Mouse (Mus musculus) hindbrain, embryonic 16.5 days (tissue): ENCODE measurements around the gene Adam33. TPM values are rescaled to one million over a fixed set of nuclear protein-coding genes. Genes with fewer than 3 reads are reported as not detected.

ENCODE experiments used
- ATAC-seq: fragments of 200-750 bp; cut with Nextera tagmentation; 2 replicates; pipeline ENCODE4 v1.8.0; 2017; ENCODE audit warnings: moderate TSS enrichment, moderate library complexity
- H3K27ac ChIP-seq: fragments of 300-500 bp; sonication (generic); 2 replicates; pipeline ENCODE4 v1.5.1; 2014; ENCODE audit warnings: low read depth, mild to moderate bottlenecking, control low read depth, low read length, moderate library complexity
- H3K27me3 ChIP-seq: fragments of 300-500 bp; sonication (generic); replicated peaks from 2 replicates; pipeline ENCODE4 v1.6.1; 2014; ENCODE audit warnings: low read length; ENCODE audit not compliant: control insufficient read depth, insufficient read depth
- H3K36me3 ChIP-seq: fragments of 300-500 bp; sonication (generic); 2 replicates; pipeline ENCODE4 v1.6.1; 2014; ENCODE audit warnings: mild to moderate bottlenecking, low read length, moderate library complexity, mixed read lengths; ENCODE audit not compliant: control insufficient read depth, insufficient read depth
- H3K4me1 ChIP-seq: fragments of 300-500 bp; sonication (generic); 2 replicates; pipeline ENCODE4 v1.6.1; 2014; ENCODE audit warnings: low read depth, low read length; ENCODE audit not compliant: control insufficient read depth, insufficient read depth
- H3K4me2 ChIP-seq: fragments of 300-500 bp; sonication (generic); 2 replicates; pipeline ENCODE4 v1.6.1; 2014; ENCODE audit warnings: mild to moderate bottlenecking, low read length, control low read depth, moderate library complexity
- H3K4me3 ChIP-seq: fragments of 300-500 bp; sonication (generic); 2 replicates; pipeline ENCODE4 v1.5.1; 2014; ENCODE audit warnings: mild to moderate bottlenecking, low read length, control low read depth, moderate library complexity
- H3K9ac ChIP-seq: fragments of 300-500 bp; sonication (generic); 2 replicates; pipeline ENCODE4 v1.6.1; 2014; ENCODE audit warnings: low read depth, mild to moderate bottlenecking, control low read depth, low read length, moderate library complexity
- H3K9me3 ChIP-seq: fragments of 300-500 bp; sonication (generic); 2 replicates; pipeline ENCODE4 v1.6.1; 2014; ENCODE audit warnings: mild to moderate bottlenecking, low read length, moderate library complexity; ENCODE audit not compliant: control insufficient read depth
- WGBS: fragments of 180-500 bp; shearing (Covaris S2); extraction: QIAGEN DNeasy Blood & Tissue Kit; methylation state at CpG from one replicate; pipeline ENCODE4 v1.1.7; 2014; 5-methylcytosine and 5-hydroxymethylcytosine counted together
- microRNA-seq: library from miRNA; unstranded; fragments of <30 nt; microRNA quantifications from one replicate; pipeline ENCODE4, GENCODE M21; 2017
- polyA plus RNA-seq: library from polyadenylated mRNA; unstranded; fragments of >200 nt; fragmentation: Nextera tagmentation; extraction: Ambion mirVana; gene quantifications from 2 replicates; pipeline ENCODE4 v1.2.1, GENCODE M21; 2015

Adam33 gene
- polyA plus RNA-seq, 1 experiment from 2014 or later = 1.6 TPM

- 84% methylated on average over 3 of the region's 3 CpGs for WGBS
- Histone ChIP-seq H3K4me2 (no peak overlapping the region), H3K27me3 (no peaks in the 10 kb centered on the region), H3K9me3 (no peaks in the 10 kb centered on the region), H3K4me1 (no peaks in the 10 kb centered on the region), H3K9ac (no peak overlapping the region), H3K4me3 (no peak overlapping the region), H3K36me3 (peaks cover 23% of the 10 kb centered on the region; the same call in 1 of the 2 replicates), H3K27ac (no peak overlapping the region)
- no peak for ATAC-seq
Observed at GRCm38 (mm10) chr2:131026941-131027340, 36.7 kb downstream of the Adam33 start.

GRCm38 (mm10) chr2:131025230-131025629 lies 38.4 kb downstream of the Adam33 start:
- no peak overlapping the region for H3K9ac ChIP-seq
- H3K36me3 ChIP-seq = peaks cover 29% of the 10 kb centered on the region
- no peak for ATAC-seq
- no peak overlapping the region for H3K4me3 ChIP-seq
- H3K4me1 ChIP-seq = no peaks in the 10 kb centered on the region
- H3K27ac ChIP-seq = no peak overlapping the region
- WGBS = 94% methylated on average over 2 of the region's 2 CpGs
- no peaks in the 10 kb centered on the region for H3K27me3 ChIP-seq
- no peaks in the 10 kb centered on the region for H3K9me3 ChIP-seq
- H3K4me2 ChIP-seq = no peak overlapping the region

- Histone ChIP-seq H3K4me3 (no peak overlapping the region), H3K4me1 (no peaks in the 10 kb centered on the region), H3K9me3 (no peaks in the 10 kb centered on the region), H3K36me3 (peaks cover 20% of the 10 kb centered on the region), H3K9ac (no peak overlapping the region), H3K27me3 (no peaks in the 10 kb centered on the region), H3K27ac (no peak overlapping the region), H3K4me2 (no peak overlapping the region)
- WGBS = 87% methylated on average over 1 of the region's 1 CpGs
- no peak for ATAC-seq
Observed at GRCm38 (mm10) chr2:131010566-131010965, 53.0 kb downstream of the Adam33 start.

- Histone ChIP-seq H3K9me3 (no peaks in the 10 kb centered on the region), H3K36me3 (peaks cover 20% of the 10 kb centered on the region), H3K9ac (no peak overlapping the region), H3K4me1 (no peaks in the 10 kb centered on the region), H3K4me3 (no peak overlapping the region), H3K27me3 (no peaks in the 10 kb centered on the region), H3K4me2 (no peak overlapping the region), H3K27ac (no peak overlapping the region)
- WGBS = 88% methylated on average over 2 of the region's 2 CpGs
- no peak for ATAC-seq
Observed at GRCm38 (mm10) chr2:131009123-131009522, 54.5 kb downstream of the Adam33 start.

Small RNA genes within 50 kb of the gene (microRNA-seq; reads per million reads assigned to microRNA genes)
- gene Mir6973b = not detected

Other genes with a start within 250 kb of the Adam33 start
- gene 4930402H24Rik, start 157.4 kb downstream of the Adam33 start, polyA plus RNA-seq = 78.7 and 92.5 TPM in 2 replicates
- 12.0 and 13.1 TPM in 2 replicates for gene Atrn, start 157.3 kb downstream of the Adam33 start, polyA plus RNA-seq
- gene Gfra4, start 20.7 kb downstream of the Adam33 start, polyA plus RNA-seq = 48.4 and 53.5 TPM in 2 replicates
- 0.15 and 0.24 TPM in 2 replicates for gene Siglec1, start 23.0 kb upstream of the Adam33 start, polyA plus RNA-seq
- 6.5 and 6.9 TPM in 2 replicates for gene Hspa12b, start 63.5 kb upstream of the Adam33 start, polyA plus RNA-seq
- gene Gm11037, start 69.7 kb upstream of the Adam33 start, polyA plus RNA-seq = not detected in 2 replicates
- 86.6 and 92.7 TPM in 2 replicates for gene 1700037H04Rik, start 96.3 kb upstream of the Adam33 start, polyA plus RNA-seq
- gene Cenpb, start 116.3 kb upstream of the Adam33 start, polyA plus RNA-seq = 11.1 and 11.3 TPM in 2 replicates
- gene Cdc25b, start 123.1 kb upstream of the Adam33 start, polyA plus RNA-seq = 22.8 and 29.6 TPM in 2 replicates
- 8.0 and 9.8 TPM in 2 replicates for gene Spef1, start 123.5 kb upstream of the Adam33 start, polyA plus RNA-seq
- gene Ap5s1, start 143.3 kb upstream of the Adam33 start, polyA plus RNA-seq = 35.2 and 36.1 TPM in 2 replicates
- 8.9 and 9.0 TPM in 2 replicates for gene Mavs, start 170.2 kb upstream of the Adam33 start, polyA plus RNA-seq
- 20.0 and 22.8 TPM in 2 replicates for gene Pank2, start 198.7 kb upstream of the Adam33 start, polyA plus RNA-seq